Mouse (Mus musculus) layer of hippocampus, adult 2 months (tissue): ENCODE measurements around the gene 1700017B05Rik. TPM values are rescaled to one million over a fixed set of nuclear protein-coding genes. Genes with fewer than 3 reads are reported as not detected.
"Not testable (repeated sequence)": the region's sequence is repeated elsewhere in the genome, so short reads cannot be mapped to it uniquely, and the experiment has no call there.

Experiments
- DNase-seq, 2 experiments: peaks; one replicate each; pipeline ENCODE4 v3.0.0; 2022; ENCODE audit warnings: low spot score in 2 of 2
- H3K27ac ChIP-seq: fragments of 200-600 bp; 2 replicates; pipeline ENCODE4 v1.8.1; 2022
- H3K4me3 ChIP-seq: fragments of 200-600 bp; 2 replicates; pipeline ENCODE4 v1.8.1; 2022; ENCODE audit warnings: mild to moderate bottlenecking
- CTCF ChIP-seq: fragments of 200-600 bp; conservative IDR thresholded peaks from 2 replicates; pipeline ENCODE4 v1.8.1; 2022; ENCODE audit warnings: antibody characterized with exemption, mild to moderate bottlenecking, moderate library complexity
- total RNA-seq, 2 experiments: library from RNA; stranded (reverse); gene quantifications; 2 replicates each; pipeline ENCODE4 v1.2.3; 2021

Gene 1700017B05Rik
- total RNA-seq, 2 experiments from 2014 or later, result 29.4 to 32.4 TPM

DNA sequence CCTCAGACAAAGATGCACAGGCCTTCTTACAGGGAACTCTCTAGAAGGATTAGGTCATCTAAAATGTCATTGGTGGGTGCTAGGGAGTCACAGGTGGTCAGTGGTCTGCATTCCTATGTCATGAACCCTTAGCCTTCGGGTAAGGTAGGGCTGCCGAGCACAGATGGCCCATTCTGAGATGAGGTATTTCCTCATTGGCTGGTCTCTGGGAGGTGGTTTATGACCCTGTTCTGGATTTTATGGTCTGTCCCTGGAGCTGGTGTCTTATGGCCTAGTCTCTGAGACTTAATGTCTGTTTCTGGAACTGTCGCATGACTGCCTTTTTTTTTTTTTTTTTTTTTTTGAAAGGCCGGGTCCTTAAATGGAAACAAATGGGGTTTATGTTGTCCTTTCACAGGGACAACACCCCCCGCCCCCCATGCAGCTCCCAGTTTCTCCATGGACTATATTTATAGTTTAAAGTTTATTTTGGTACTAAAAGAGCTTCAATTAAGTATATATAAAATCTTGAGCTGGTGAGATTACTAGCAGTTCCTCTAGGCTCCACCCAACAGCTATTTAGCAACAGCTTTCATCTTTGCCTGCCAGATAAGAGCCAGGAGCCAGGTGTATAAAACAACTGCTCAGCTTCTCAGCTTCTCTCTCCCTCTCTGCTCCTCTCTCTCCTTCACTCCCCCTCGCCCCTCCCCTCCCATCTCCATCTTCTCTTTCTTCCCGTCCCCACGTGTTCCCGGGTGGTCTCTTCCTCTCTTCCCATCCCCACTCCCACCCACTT is 49.8 kb downstream of the 1700017B05Rik start:
- TF ChIP-seq CTCF, result no peak
- H3K27ac ChIP-seq, result no peak overlapping the region
- no peak for DNase-seq
- no peak overlapping the region for H3K4me3 ChIP-seq

DNA sequence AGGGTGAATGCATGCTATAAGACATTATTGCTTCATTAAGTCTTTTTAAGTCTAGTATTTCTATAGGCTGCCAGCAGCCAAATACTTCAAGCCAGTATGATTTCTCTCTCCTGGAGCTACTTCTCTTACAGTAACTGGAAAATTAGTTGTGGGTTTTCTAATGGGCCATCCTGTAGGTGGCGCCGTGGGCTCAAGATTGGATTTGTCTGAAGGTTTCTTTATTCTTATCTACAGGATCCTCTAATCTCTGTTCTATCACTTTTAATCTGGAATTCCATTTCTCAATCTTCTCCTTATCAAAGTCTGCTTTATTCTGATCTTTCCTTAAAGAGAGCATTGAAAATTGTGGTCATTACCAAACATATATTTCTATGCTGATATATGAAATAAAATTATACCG is 53.1 kb downstream of the 1700017B05Rik start:
- no peak overlapping the region for H3K27ac ChIP-seq
- peak; percentile 92 for TF ChIP-seq CTCF
- DNase-seq, result peak; percentile 5 to 58
- no peak overlapping the region for H3K4me3 ChIP-seq

DNA sequence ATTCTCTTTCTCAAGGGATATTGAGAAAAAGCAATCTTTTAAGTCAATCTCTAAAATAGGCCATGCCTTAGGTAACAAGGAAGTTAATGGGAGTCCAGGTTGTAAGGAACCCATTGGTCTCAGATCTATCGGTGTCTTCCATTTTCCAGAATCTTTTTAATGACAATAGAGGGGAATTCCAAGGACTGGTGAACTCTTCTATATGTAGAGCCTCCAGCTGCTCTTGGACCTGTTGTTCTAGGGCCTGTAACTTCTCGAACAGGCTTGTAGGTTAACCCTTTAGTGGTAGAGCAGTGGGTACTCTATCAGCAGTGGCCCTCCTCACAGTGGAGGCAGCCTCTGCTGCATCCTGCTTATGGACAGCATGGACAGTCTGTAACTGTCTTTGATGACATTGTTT is 55.5 kb downstream of the 1700017B05Rik start:
- Histone ChIP-seq H3K27ac (no peak overlapping the region), H3K4me3 (no peak overlapping the region)
- no peak for TF ChIP-seq CTCF
- no peak for DNase-seq

DNA sequence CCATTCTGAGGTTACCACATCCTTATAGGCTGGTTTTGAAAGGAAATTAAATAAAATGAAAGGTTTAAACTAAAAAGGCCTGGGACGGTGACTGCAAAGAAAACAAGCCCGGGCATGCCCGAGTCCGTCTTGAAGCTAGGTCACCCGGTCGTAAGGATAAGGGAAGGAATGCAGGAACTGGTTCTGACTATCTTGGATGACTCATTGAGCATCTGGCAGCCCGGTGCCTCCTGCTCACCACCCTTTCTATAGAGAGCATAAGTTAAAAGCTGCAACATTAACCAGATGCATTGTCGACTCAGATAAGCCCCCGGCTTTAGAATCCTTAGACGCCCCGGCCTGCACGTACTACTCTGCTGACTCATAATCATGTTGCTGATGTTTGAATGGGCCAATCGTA is 58.8 kb downstream of the 1700017B05Rik start:
- H3K4me3 ChIP-seq, DNase-seq, H3K27ac ChIP-seq: not testable (repeated sequence)

Other genes starting within 250 kb of the 1700017B05Rik start
- gene Sin3a, start 190.6 kb downstream of the 1700017B05Rik start, total RNA-seq, result 10 to 100 TPM; 32.2 to 33.1 TPM
- 100 to 1,000 TPM; 162 to 175 TPM for gene Man2c1, start 131.9 kb downstream of the 1700017B05Rik start, total RNA-seq
- gene Neil1, start 114.3 kb downstream of the 1700017B05Rik start, total RNA-seq, result 10 to 100 TPM in 1 of 2 experiments, 1 to 10 TPM in 1; 8.9 to 10.2 TPM
- 10 to 100 TPM; 94.5 to 94.7 TPM for gene Commd4, start 104.3 kb downstream of the 1700017B05Rik start, total RNA-seq
- gene Trcg1, start 26.1 kb downstream of the 1700017B05Rik start, total RNA-seq, result not detected
- 10 to 100 TPM; 16.5 to 16.9 TPM for gene Ppcdc, start 177.5 kb upstream of the 1700017B05Rik start, total RNA-seq
- 100 to 1,000 TPM; 365 to 385 TPM for gene Scamp5, start 205.4 kb upstream of the 1700017B05Rik start, total RNA-seq
- gene Rpp25, start 241.4 kb upstream of the 1700017B05Rik start, total RNA-seq, result 10 to 100 TPM in 1 of 2 experiments, 1 to 10 TPM in 1; 9.5 to 10.2 TPM